Mouse (Mus musculus): ENCODE data around the gene Yod1.

Gene Yod1

DNA sequence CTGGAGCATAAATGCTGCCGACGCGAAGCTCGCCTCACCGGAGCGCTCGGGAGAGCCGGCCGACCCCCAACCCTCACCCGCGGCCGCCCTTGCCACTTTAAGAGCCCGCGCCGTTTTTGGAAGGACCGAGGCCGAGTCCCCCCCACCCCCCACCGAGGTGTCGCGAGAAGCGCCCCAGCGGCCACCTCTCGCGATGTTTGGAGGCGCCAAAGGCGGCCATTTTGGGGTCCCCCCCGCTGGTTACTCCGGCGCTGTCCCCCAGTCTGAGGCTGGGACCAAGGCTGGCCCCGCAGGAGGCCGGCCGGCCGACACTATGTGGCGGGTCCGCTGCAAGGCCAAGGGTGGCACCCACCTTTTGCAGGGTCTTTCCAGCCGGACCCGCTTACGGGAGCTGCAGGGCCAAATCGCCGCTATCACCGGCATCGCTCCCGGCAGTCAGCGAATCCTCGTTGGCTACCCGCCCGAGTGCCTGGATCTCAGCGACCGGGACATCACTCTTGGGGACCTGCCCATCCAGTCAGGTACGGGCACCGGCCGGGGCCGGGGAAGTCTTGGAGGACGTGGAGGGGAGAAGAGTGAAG is at the start of gene Yod1:
Yod1 (plus strand) TSS at position 37 of the 581 bp plus-strand sequence.
- peak; percentile 96 for DNase-seq (ENCODE audit: low read depth)

DNA sequence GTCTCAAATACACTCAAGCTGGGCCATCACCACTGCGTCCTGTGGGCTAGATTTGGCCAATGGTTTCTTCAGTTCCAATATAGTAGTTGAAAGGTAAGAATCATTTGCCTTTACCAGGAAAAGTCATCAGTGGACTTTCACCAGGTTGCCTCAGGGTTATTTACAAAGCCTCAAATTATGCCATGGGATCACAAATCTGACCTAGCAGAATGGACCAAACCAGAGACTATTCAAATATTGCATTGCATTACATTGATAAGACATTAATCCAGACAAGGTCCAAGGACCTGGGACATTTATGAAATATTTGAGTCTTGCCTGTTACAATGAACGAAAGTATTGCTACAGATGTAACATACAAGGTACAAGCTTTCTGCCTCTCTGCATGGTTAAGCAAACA is 38.6 kb upstream of the Yod1 start:
- no peak for DNase-seq (ENCODE audit: low read depth)

DNA sequence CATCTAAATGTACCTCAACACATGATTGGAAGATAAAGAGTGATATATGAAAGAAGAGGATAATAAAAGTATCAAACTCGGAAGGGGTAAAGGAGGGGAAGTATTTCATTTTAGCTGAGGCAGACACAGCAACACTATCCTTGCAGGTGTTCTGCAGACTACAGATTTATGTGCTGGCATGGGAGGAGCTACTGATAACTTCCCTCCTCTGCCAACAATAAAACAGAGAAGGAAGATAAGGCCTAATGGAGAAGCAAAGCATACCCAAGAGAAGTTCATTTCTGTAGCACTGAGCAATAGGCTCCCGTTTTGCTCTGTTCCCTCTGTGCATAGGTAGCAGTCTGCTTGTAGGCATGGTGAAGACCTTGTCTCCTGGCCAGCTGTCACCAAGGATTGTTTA is 36.1 kb upstream of the Yod1 start:
- DNase-seq (ENCODE audit: low read depth): no peak

DNA sequence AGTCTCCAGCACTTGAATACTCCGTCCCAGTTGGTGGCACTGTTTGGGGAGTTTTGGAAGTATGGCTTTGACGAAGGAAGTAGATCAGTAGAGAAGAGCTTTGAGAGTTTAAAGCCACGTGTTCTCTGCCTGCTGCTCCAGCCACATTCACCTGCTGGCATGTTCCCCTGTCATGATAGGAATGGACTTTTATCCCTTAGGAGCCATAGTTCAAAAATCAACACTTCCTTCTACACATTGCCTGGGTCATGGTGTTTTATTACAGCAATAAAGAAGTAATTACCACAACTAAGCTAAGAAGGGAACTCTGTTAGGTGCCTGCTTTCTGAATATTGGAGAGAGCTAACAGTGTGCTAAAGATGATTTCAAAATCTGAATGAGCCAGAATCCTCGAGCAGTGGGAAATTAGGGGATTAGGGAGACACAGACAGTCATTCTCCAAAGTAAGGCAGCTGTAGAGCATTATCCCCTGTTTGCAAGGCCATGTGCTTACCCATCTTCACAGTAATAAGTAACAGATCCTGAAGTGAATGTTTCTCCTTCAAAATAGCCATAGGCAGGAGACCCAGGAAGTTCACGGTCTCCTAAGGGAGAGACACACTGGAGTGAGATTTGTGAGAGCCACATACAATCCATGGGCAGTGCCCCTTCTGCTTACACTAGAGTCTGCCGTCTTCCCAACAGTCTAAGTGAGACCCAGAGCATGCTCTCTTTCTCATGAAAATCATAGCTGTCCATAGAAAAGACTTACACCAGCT is 35.3 kb upstream of the Yod1 start:
- DNase-seq (ENCODE audit: low read depth): no peak

DNA sequence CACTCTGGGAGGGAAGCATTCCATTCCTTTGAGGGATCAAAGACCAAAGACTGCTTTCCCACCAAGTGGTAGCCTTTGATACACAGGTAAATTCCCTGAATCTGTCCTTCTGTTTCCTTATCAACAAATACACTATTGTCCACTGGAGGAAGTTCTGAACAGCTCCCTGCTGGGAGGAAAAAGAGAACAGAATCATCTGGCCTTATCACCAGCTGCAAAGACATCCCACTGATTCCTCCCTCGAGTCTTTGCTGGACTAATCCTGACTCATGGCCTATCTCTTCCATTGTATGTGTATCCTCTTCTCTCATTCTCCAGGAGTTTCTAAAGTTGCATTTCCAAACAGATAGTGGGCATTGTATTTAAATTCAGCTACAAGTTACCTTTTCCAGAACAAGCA is 33.2 kb upstream of the Yod1 start:
- no peak for DNase-seq (ENCODE audit: low read depth)

DNA sequence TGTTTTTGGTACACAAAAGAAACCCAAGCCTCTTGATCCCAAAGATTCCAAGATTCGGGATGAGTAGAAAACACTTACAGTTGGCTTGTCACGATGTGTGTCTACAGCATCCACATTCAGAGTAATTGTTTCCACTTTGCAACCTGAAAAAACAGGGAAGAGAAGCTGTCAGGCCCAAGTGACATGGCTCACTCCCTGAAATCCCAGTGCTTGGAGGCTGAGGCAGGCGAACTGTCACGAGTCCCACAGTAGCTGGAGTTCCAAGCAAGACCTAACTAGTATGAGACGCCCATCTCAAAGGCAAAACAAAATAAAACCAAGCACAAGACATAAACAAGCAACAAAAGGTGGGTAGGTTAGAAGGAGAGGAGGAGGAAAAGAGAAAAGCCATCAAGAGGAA is 18.5 kb upstream of the Yod1 start:
- DNase-seq (ENCODE audit: low read depth): no peak

DNA sequence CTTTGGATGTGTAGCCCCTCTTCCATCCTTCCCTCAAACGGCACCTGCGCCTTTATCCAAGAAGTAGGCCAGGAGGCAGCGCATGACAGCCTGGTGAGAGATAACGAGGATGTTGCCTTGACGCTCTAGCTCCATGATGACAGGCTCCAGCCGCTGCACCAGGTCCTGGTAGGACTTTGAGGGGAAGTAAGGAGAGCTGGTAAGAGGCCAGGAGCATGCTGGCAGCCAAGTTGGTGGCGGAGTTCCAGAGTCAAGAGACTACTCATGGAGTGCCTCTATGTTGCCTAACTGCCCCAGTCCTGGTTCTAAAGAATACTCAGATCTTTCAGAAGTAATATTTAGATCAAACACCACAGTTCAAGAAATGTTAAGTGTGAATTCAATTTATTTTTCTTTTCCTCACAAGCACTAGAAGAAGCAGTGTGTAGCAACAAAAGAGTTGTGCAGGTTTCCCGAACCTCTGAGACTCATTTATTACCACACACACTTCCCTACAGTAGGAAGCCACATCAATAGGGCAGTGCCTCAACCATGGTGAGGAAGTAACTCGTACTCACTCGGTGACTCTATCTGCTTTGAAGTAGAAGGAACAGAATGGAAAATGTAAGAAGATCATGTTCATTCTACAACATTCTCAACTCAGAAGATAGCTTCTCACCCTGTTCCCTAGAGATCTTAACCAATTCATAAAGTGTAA is 17.0 kb upstream of the Yod1 start:
- DNase-seq (ENCODE audit: low read depth): peak; percentile 67

DNA sequence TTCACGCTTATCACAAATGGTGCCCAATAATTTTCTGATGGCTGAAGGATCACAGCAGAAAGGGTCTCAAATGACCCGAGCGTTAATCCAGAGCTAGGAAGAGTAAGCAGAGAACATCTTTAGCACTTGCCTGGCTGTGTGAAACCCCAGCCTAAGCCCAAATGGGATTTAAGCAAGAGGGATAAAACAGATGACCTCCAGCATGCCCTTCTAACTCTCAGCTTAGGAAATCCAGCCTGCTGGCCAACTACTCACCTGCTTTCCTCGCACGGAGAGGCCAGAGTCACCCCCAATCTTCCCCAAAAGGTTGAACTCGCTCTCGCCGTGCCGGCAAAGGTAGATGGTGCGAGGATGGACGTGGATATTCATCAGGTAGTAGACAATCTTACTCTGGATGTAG is 15.2 kb upstream of the Yod1 start:
- no peak for DNase-seq (ENCODE audit: low read depth)

DNA sequence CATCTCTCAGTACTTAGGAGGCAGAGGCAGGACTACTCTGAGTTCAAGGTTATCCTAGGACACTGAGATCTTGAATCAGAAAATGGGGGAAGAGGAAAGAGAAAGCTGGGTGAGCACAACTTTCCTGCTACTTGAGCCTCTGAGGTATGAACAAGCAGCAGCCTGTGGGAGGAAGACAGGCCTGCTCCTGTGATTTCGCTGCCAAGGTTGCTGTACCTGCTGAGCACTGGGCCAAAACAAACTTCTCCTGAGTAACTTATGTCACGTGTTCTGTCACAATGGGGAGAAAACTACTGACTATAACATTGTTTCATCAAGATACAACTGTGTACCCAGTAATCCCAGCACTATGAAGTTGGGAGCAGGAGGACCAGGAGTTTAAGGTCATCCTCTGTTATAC is 13.5 kb upstream of the Yod1 start:
- DNase-seq (ENCODE audit: low read depth): no peak

DNA sequence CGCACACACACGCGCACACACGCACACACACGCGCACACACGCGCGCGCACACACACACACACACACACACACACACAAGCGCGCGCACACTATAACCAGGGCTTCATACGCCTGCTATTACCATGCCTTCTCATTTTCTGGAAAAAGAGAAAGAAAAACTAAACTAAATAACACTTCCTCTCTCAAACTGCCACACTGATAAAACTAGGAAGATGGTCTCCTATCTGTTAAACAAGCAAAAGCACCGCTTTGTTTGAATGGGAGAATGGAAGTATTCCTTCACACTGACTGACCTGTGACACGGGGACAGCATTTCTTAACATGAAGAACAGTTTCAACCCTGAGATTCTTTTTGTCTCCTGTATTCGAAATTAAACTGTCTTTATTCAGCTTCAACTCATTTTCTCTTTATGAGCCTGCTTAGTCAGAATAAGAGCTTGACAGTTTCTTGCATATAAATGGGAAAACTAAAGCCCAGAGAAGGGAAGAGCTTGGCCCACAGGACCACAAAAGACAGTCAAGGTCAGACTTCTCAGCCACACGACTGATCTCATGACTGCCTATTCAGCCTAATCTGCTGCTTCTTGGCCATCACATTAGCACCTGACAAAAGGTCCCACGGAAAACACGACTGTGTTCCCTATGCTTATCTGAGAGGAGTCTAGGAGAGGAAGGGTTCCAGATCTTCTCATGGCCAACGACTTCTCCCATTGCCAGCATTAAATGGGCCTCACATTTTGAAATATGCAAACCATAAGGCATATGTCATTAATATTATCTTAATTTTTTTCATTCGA is 6.6 kb upstream of the Yod1 start:
- no peak for DNase-seq (ENCODE audit: low read depth)

DNA sequence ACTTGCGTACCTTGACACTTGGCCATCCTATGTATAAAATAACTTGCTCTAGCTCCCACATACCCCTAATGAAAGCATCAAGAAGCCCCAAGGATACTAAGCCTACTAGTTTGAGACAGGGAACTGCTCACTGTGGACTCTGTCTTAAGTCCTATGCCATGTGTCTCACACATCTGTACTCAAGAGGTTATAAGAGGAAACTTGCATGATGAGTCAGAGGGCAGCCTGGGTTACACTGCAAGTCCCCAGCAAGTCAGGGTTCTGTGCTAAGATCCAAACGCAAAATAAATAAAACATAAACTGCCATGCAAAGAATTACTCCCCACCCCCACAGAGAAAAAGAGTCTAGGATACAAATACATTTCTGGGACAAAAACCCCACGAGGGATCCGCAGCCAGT is 3.1 kb upstream of the Yod1 start:
- no peak for DNase-seq (ENCODE audit: low read depth)

DNA sequence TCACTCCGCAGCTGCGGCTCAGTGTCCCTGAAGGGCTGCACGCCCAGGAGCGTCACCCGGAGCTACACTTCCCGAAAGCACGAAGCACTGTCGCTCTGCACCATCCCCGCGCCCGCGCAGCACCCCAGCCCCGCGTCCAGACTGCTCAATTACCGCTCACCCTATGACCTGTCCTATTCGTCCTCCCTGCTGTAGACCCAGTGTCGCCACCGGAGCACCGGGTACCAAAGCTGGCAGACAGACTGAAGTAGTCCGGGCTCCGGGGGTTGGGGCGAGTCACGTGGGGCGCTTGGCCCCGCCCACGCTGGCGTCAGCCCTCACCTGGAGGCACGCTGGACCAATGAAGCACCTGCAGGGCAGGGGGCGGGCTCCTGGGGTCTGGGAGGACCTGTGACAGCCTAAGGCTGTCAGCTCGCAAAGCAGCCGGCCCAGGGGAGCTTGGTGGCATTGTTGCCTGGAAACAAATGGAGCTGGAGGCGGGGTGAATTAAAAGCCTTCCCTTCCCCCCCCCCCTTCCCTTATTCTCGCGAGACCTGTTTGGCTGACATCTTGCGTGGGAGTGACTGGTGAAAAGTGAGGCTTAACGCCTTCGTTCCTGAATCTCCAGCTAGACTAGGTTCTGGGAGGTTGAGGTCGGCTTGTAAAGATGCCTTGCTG is 1.4 kb upstream of the Yod1 start, which contains the start of gene Gm29427:
Gm29427 (minus strand) TSS at position 239 of the 657 bp plus-strand sequence.
- DNase-seq (ENCODE audit: low read depth): peak; percentile 98

DNA sequence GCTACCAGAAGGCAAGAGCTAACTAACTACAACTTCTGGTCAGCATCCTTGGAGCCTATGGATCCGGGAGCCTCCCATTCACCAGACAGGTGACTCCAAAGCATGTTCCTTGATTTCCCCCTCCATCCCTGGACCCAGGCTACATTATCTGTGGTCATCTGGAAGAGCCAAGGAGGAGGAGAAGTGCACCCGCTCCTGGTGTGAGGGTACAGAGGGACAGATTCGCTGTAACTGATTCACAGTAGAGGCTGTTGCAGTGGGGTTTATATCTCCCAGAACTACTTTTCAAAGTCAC is 962 bp upstream of the Yod1 start:
- no peak for DNase-seq (ENCODE audit: low read depth)

DNA sequence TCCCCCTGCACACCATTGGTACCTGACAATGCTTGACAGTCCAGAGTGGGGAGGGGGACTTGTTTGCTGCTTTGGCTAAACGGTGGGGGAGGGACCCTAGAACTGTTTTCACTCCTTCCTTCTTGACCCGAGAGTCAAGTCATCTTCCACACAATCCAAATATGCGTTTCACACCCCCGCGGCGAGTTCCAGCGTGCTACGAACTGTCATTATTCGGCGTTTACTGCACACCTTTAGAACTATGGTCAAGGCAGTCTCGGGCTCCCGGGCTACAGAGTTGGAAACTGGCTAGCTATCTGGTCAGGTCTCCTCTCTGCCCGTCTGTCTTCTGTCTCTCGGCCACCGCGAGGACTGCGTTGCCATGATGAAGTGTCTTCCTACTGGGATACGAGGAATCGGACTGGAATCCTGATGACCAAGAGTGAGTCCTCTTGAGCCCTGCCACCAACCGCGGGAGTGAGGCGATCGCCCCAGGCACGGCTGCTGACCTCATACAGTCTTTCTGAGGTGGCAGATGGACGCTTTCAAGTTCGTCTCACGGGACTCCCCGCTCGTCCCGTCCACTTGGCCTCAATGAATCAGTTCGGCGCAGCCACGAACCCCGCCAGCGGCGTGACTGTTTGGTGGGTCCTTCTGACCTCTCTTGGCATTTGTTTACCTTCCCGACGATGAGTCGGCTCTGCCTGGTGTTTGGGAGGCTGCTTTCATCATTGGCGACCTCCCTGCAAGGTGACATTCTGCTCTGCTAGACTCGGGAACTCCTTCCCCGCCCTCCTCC is 425 bp upstream of the Yod1 start:
- no peak for DNase-seq (ENCODE audit: low read depth)

DNA sequence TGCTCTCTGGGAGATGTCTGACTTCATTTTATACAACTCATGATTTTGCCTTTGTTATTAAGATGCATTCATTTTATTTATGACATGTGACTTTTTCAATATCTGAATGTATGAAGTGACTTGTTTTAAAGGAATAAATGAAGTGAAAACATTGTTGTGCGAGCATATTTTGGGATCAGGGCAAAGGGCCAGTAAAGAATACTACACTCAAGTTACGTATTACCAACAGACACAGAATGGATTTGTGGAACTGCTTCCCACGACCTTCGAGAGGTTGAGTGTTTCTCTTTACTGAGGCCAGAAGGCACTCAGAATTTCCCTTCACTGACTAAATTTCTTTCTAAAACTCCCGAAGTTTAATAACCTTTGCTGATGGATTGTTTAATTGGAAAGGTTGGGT is 7.1 kb downstream of the Yod1 start:
- no peak for DNase-seq (ENCODE audit: low read depth)

DNA sequence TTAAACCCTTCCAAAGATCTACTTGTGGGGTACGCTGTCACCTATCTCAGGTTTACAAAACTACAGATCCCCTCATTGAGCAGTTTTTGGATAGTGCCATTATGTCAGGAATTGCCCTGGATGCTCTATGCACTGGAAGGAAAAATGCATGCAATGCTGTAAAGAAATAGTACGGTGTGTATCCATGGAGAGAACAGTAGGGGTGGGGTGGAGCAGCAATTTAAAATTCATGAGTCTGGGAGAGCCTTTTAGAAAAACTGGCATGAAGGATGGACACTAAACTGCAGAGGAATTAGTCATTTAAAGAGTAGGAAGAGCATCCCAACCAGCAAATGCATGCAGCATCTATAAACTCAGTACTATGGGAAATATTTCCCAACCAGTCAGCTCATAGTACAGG is 9.3 kb downstream of the Yod1 start:
- no peak for DNase-seq (ENCODE audit: low read depth)

DNA sequence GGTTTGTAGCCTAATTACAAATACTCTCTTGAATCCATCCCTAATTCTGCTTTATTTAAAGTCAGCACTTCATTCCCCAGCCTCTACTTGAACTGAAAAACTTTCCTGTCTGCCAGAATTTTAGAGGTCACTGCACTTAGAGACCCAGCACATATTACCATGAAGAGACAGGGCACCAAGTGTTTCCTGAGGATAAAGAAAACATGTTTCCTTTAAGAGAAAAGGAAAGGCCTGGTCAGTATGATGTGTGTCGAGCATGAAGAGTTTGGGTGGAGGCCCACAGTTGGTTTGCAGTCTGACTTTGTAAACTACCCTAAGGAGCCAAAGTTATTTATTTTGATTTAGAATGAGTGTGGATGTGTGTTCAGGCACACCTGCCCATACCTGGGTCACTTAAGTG is 10.9 kb downstream of the Yod1 start:
- no peak for DNase-seq (ENCODE audit: low read depth)

DNA sequence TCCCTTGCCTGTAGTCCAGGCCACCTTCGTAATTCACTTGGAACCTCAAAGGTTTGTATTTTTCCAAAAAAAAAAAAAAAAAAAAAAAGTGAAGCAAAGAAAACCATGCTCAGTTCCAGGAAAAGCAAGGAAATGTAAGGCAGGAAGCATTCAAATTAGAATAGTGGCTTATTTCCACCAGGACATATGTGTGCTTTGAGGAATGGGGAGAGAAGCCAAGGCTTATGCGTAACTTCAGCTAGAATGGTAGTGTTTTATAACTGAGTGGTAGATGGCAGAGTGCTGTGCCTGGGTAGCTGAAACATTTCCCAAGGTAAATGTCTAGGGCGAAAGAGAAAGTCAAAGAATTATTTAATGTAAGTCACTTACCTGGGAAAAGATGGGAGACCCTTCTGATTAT is 11.6 kb downstream of the Yod1 start:
- no peak for DNase-seq (ENCODE audit: low read depth)

DNA sequence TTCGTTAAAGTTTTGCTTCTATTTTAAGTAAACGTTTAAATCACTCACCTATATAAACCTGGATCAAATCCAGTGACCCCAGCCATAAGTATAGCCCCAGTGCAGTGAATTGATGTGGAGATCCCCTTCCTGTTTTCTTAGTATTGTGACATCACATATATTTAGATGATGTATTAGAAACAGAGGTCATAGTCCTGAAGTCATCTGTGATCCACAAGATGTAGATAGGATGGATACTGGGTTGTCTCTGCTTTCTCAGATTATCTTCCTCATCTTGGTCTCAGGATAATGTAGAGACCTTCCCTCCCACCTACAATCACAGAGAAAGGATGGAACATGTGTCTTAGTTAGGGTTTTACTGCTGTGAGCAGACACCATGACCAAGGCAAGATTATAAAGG is 12.0 kb downstream of the Yod1 start, which contains the start of gene Pfkfb2:
Pfkfb2 (minus strand) TSS at position 101 of the 400 bp plus-strand sequence.
- DNase-seq (ENCODE audit: low read depth): no peak

DNA sequence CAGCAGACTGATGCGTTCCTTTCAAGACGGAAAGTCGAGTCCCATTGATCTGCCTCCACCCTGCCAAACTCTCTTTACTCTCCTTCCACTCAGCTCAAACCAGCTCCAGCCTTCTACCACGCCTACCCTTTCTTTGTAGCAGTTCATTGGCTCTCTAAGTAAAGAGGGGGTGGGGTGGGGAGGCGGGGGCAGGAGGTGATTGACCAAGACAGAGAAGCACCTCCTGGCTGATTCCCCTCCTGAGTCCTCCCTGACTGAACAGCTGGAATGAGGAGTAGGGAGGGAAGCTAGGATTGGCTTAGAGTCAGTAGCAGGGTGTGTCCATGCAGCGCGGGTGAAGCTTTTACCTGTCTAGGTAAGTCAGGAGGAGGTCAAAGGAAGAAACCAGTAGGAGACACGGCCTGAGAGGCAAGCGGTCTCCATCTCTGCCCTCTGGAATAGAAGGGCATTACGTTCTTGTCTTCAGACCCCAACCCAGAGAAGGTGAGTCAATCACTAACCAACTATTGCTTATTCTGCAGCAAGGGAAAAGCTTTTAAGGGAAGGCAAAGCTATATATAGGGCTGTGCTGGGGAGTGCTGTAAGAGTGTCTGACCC is 14.7 kb downstream of the Yod1 start, which contains the start of gene AA986860:
AA986860 (plus strand) TSS at position 236 of the 597 bp plus-strand sequence.
- no peak for DNase-seq (ENCODE audit: low read depth)
